Mouse (Mus musculus): ENCODE results near the gene Glp1r.

GRCm38 (mm10) chr17:30912536-30912935 is 10.9 kb downstream of the Glp1r start:
- TF ChIP-seq CTCF (IDR thresholded peaks at IDR 0.05; ENCODE audit: borderline replicate concordance, extremely low read depth, insufficient read depth, insufficient read length), result no peak
- no peak for TF ChIP-seq POLR2A (IDR thresholded peaks at IDR 0.05; ENCODE audit: borderline replicate concordance, extremely low read depth, insufficient read depth, insufficient read length, poor library complexity, severe bottlenecking)
